Mouse (Mus musculus) gastrocnemius, postnatal 14 days (tissue): ENCODE results near the gene Vmn1r88. TPM values are rescaled to one million over a fixed set of nuclear protein-coding genes. Genes with fewer than 3 reads are reported as not detected.
"Not testable (repeated sequence)": the region's sequence is repeated elsewhere in the genome, so short reads cannot be mapped to it uniquely, and the experiment has no call there.

Experiments
- DNase-seq: peaks from one replicate; pipeline ENCODE4 v3.0.0; 2021; ENCODE audit warnings: mixed read lengths
- intact Hi-C: fragments of 180-260 bp; cut with DNase I; formaldehyde crosslinking; loops from one replicate; pipeline ENCODE4 v1.15.1; 2025; ENCODE audit warnings: low total_unique reads
- long read RNA-seq, 2 experiments: library from polyadenylated mRNA; stranded (forward); transcript quantifications; one replicate each; pipeline ENCODE4 v2.0.0; 2021
- total RNA-seq, 2 experiments: library from RNA; stranded (reverse); gene quantifications; 2 replicates each; pipeline ENCODE4 v1.2.3; 2021

Vmn1r88 gene
- total RNA-seq = under 1 TPM; 0.04 to 0.10 TPM
- long read RNA-seq, experiment 1 = 0 reads
- long read RNA-seq, experiment 2 = 0 reads

DNA sequence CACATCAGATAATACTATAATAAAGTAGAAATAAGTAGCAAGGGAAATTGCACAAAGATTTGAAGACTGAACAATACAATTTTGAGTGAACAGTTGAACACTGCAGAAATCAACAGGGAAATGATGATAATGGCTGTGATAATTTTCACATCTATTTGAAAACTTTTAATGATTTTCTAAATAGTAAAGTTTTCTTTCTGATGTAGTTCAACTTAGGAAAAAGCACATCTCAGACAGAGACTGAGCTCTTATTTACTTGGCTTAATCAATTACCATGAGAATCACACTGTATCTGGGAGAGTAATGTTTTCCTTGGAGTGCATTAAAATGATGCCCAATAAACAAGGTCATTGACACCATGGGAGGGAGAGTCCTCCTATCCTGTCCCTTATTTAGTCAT is at the start of gene Vmn1r88:
Gene Vmn1r88 (plus strand): TSS at position 301 of the 400 bp plus-strand sequence.
- no peak for DNase-seq
- intact Hi-C loops = no loop called here

DNA sequence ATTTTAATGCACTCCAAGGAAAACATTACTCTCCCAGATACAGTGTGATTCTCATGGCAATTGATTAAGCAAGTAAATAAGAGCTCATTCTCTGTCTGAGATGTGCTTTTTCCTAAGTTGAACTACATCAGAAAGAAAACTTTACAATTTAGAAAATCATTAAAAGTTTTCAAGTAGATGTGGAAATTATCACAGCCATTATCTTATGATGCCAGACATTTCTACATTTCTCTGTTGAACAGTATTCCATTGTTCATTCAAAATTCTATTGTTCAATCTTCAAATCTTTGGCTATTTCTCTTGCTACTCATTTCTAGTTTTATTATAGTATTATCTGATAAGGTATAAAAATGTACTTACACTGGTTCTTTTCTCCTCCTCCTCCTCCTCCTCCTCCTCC is 39.6 kb upstream of the Vmn1r88 start, which contains the start of gene Vmn1r86:
Gene Vmn1r86 (minus strand): TSS at position 101 of the 400 bp plus-strand sequence.
- no peak for DNase-seq
- intact Hi-C loops = no loop called here

DNA sequence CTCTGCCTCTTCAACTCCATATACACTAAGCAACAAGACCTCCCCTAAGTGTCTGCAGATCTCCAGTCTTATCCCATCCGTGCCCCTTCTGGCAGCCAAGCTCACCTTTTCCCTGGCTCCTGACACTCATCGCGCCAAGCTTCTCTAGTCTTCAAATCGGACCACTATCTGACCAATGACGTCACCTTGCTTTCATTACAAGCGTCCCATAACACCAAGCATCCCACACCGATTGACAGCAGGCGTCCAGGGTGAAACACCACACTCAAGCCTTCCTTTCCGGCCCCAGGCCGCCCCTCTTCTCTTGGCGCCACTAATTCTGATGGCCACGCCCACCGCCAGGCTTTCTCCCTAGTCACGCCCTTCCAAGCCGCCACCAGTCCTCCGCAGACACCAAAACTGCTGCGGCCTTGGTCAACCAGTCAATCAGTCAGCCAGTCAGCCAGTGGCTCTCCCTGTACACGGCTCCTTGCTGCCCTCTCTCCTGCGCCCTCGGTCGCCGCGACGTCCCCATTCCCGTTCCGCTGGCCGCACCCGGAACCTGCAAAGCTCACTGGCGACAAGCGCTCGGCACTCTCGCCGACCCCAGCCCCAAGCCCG is 35.7 kb upstream of the Vmn1r88 start:
- DNase-seq, intact Hi-C loops: not testable (repeated sequence)

DNA sequence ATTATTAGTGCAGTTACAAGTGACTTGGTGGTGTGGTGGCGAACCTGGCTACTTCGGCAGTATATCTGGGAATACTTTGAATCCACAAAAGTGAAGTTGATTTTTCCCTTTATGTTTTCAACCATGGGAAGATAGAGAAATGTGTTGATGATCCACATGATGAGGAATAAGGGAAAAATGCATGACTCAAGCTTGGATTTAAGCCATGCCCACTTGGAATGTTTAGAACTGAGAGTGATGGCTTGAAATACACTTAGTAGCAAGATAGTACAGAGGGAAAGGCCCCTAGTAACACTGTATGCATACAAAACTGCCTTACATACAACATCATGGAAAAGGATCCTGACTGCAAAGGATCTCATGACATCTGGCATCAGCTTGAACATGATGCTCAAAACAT is 27.5 kb upstream of the Vmn1r88 start:
- DNase-seq = no peak
- intact Hi-C loops = no loop called here

DNA sequence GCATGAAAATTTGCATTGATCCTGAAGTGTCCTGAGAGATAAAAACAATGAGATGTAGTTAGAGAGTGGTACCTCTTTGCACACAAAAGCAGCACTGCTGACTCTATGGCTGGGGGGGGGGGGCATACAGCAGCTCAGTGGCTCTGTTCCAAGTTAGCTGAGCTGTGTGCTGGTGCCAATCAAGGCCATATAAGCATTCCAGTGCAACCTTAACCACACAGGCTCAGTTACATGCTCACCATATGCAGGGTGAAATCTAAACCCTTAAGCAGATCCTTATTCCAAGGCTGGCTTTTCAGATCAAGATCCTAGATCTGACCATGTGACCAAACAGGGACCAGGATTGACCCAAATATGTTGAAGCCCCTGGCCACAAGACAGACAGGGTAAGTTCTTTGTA is 22.0 kb upstream of the Vmn1r88 start:
- no peak for DNase-seq
- intact Hi-C loops = no loop called here

DNA sequence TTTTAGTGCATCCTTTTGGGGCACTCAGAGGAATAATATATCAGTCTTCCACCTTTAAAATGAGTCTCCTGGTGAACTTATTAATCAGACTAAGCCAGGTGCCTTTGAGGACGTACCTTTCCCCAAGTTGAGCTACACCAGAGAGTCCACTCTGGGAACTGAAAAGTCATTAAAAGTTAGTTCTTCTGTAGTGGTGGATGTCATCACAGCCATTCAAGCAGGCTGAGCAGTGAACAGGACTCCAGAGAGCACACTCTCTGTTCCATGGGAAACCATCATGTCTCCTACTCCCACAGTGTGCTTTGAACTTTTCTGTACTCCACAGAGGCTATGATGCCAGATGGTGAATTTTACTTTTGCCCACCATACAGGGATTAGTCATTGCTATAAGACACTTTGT is 19.3 kb upstream of the Vmn1r88 start, which contains the start of gene Vmn1r87:
Gene Vmn1r87 (minus strand): TSS at position 101 of the 400 bp plus-strand sequence.
- intact Hi-C loops = no loop called here
- DNase-seq = no peak

DNA sequence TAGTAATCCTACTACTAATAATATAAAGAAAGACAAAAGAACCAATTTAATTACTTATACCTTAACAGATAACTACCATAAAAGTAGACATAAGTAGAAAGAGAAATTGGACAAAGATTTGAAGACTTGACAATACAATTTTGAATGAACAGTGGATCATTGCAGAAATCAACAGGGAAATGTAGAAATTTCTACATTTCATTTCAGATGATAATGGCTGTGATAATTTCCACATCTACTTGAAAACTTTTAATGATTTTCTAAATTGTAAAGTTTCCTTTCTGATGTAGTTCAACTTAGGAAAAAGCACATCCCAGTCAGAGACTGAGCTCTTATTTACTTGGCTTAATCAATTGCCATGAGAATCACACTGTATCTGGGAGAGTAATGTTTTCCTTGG is 53.4 kb downstream of the Vmn1r88 start, which contains the start of gene Vmn1r89:
Gene Vmn1r89 (plus strand): TSS at position 301 of the 400 bp plus-strand sequence.
- no peak for DNase-seq
- intact Hi-C loops = no loop called here

Other genes with a start within 250 kb of the Vmn1r88 start
- 100 to 1,000 TPM; 667 to 730 TPM for gene Rps5, start 237.3 kb upstream of the Vmn1r88 start, total RNA-seq
- under 1 TPM; 0.25 to 0.27 TPM for gene Rnf225, start 232.2 kb upstream of the Vmn1r88 start, total RNA-seq
- 1 to 10 TPM; 2.2 to 3.7 TPM for gene Zfp324, start 193.7 kb upstream of the Vmn1r88 start, total RNA-seq
- gene Zfp446, start 181.7 kb upstream of the Vmn1r88 start, total RNA-seq = 1 to 10 TPM; 2.7 to 2.9 TPM
- not detected for gene Slc27a5, start 161.4 kb upstream of the Vmn1r88 start, total RNA-seq
- 10 to 100 TPM; 67.0 to 85.9 TPM for gene Trim28, start 160.5 kb upstream of the Vmn1r88 start, total RNA-seq
- 1 to 10 TPM; 4.7 to 5.1 TPM for gene Zbtb45, start 149.5 kb upstream of the Vmn1r88 start, total RNA-seq
- gene Chmp2a, start 124.8 kb upstream of the Vmn1r88 start, total RNA-seq = 100 to 1,000 TPM in 1 of 2 experiments, 10 to 100 TPM in 1; 95.6 to 103 TPM
- 100 to 1,000 TPM; 141 to 149 TPM for gene Ube2m, start 121.3 kb upstream of the Vmn1r88 start, total RNA-seq
- gene Mzf1, start 104.8 kb upstream of the Vmn1r88 start, total RNA-seq = under 1 TPM; 0.80 to 0.98 TPM
- gene Vmn1r85, start 64.4 kb upstream of the Vmn1r88 start, total RNA-seq = not detected
- gene Vmn1r86, start 39.7 kb upstream of the Vmn1r88 start, total RNA-seq = not detected
- gene Vmn1r87, start 19.4 kb upstream of the Vmn1r88 start, total RNA-seq = not detected
- gene Vmn1r89, start 53.5 kb downstream of the Vmn1r88 start, total RNA-seq = not detected
- gene Lig1, start 117.7 kb downstream of the Vmn1r88 start, total RNA-seq = 1 to 10 TPM; 4.2 to 4.4 TPM
- 1 to 10 TPM; 4.5 to 5.4 TPM for gene Zswim9, start 119.2 kb downstream of the Vmn1r88 start, total RNA-seq
- under 1 TPM in 1 of 2 experiments, not detected in 1; 0.08 TPM for gene Pla2g4c, start 165.1 kb downstream of the Vmn1r88 start, total RNA-seq
- not detected for gene Cabp5, start 238.6 kb downstream of the Vmn1r88 start, total RNA-seq